Mouse (Mus musculus) neural tube, embryonic 11.5 days (tissue): ENCODE data around the gene 2810408A11Rik. TPM values are rescaled to one million over a fixed set of nuclear protein-coding genes. Genes with fewer than 3 reads are reported as not detected.

Source experiments
- ATAC-seq: fragments of 200-750 bp; cut with Nextera tagmentation; 2 replicates; pipeline ENCODE4 v1.8.0; 2017; ENCODE audit warnings: moderate number of reproducible peaks, mild to moderate bottlenecking, moderate TSS enrichment, moderate library complexity; ENCODE audit not compliant: insufficient read depth, low FRiP score, low TSS enrichment
- DNase-seq: peaks from one replicate; pipeline ENCODE4 v3.0.0-alpha.2; 2015; ENCODE audit warnings: low spot score
- H3K27ac ChIP-seq: fragments of 300-500 bp; sonication (generic); 2 replicates; pipeline ENCODE4 v1.5.1; 2014; ENCODE audit warnings: low read depth, mild to moderate bottlenecking, low read length
- H3K27me3 ChIP-seq: fragments of 300-500 bp; sonication (generic); 2 replicates; pipeline ENCODE4 v1.6.1; 2014; ENCODE audit warnings: mild to moderate bottlenecking, low read length, mixed read lengths; ENCODE audit not compliant: control insufficient read depth, insufficient read depth
- H3K36me3 ChIP-seq: fragments of 300-500 bp; sonication (generic); 2 replicates; pipeline ENCODE4 v1.6.1; 2014; ENCODE audit warnings: mild to moderate bottlenecking, low read length, moderate library complexity, mixed read lengths; ENCODE audit not compliant: control insufficient read depth, insufficient read depth
- H3K4me1 ChIP-seq: fragments of 300-500 bp; sonication (generic); 2 replicates; pipeline ENCODE4 v1.6.1; 2014; ENCODE audit warnings: low read length, mixed read lengths; ENCODE audit not compliant: control insufficient read depth, insufficient read depth
- H3K4me2 ChIP-seq: fragments of 300-500 bp; sonication (generic); 2 replicates; pipeline ENCODE4 v1.6.1; 2014; ENCODE audit warnings: low read depth, mild to moderate bottlenecking, moderate library complexity
- H3K4me3 ChIP-seq: fragments of 300-500 bp; sonication (generic); 2 replicates; pipeline ENCODE4 v1.5.1; 2014; ENCODE audit warnings: low read depth, low read length
- H3K9ac ChIP-seq: fragments of 300-500 bp; sonication (generic); 2 replicates; pipeline ENCODE4 v1.6.1; 2014; ENCODE audit warnings: mild to moderate bottlenecking, low read length
- H3K9me3 ChIP-seq: fragments of 300-500 bp; sonication (generic); 2 replicates; pipeline ENCODE4 v1.6.1; 2016; ENCODE audit warnings: low read length; ENCODE audit not compliant: control insufficient read depth
- WGBS: fragments of 180-500 bp; shearing (Covaris S2); extraction: QIAGEN DNeasy Blood & Tissue Kit; methylation state at CpG from one replicate; pipeline ENCODE4 v1.1.7; 2014; 5-methylcytosine and 5-hydroxymethylcytosine counted together
- polyA plus RNA-seq: library from polyadenylated mRNA; unstranded; fragments of >200 nt; fragmentation: Nextera tagmentation; extraction: Ambion mirVana; gene quantifications from 2 replicates; pipeline ENCODE4 v1.2.1, GENCODE M21; 2014

2810408A11Rik gene
- polyA plus RNA-seq, 1 experiment from 2014 or later, result 15.1 TPM

DNA sequence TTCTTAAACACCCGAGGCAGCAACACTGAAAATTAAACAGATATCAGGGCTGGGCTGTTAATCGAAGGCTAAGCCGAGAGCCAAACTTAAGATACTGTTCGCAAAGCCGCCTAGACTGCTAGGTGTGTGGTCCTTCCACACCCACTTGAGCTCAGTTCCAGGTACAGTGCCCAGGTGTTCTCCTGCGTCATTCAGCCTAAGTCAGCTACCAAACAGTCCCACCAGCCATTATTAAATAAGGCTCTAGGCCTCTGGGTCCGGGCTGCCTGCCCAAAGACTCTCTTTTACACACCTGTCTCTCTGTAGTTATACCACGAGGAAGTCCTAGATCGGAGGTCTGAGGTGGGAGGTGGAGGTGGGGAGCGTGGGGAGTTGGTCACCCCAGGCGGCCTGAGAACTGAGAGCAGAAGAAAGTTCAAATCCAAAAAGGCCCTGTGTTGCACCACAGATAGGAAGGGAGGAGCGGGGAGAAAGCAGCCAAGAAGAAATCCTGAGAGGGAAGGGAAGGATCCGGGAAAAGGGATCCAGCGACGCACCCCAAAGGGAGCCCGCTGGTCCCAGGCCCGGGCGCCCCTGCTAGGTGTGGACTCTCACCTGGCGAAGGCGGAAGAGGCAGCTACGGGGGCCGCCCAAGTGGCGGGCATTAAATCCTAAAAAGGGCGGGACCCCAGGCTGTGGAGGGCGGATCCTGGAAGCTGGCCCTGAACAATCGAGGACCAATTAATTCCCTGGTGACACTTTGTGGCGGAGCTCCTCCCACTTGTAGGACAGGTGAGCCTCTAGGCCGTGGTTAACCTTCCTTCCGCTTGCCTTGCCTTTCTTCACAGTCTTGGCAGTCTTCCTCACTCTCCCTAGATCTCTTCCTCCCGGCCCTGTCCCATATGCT is 42.4 kb downstream of the 2810408A11Rik start, which contains the start of gene Tnk1:
Gene Tnk1 (minus strand): TSS at position 618 of the 886 bp plus-strand sequence.
- no peak within 1 kb of the TSS for H3K27ac ChIP-seq
- no peaks in the 10 kb centered on the region for H3K4me1 ChIP-seq
- DNase-seq (no peak), ATAC-seq (no peak)
- no peak within 1 kb of the TSS for H3K9ac ChIP-seq
- peaks cover 13% of the 10 kb centered on the region for H3K27me3 ChIP-seq
- H3K36me3 ChIP-seq, result no peaks in the 10 kb centered on the region
- H3K4me3 ChIP-seq, result no peak within 1 kb of the TSS
- no peak within 1 kb of the TSS for H3K4me2 ChIP-seq
- H3K9me3 ChIP-seq, result no peaks in the 10 kb centered on the region
- WGBS, result 20% methylated on average over 30 of the region's 30 CpGs

DNA sequence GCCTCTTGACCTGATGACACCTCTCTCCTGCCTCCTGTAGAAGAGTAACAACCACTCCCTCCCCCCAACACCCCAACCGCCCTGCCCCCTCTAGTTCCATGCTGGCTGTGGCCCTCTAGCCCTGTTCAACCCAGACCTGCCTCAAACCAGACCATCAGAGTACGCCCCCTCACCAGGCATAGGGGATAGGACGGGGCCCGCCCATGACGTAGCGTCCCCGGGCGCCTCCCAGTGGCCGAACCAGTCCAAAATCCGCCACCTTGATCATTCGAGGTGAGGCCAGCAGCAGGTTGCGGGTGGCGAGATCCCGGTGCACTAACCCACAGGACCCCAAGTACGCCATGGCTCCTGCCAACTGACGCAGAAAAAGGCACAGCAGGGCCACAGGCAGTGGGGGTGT is 45.4 kb downstream of the 2810408A11Rik start:
- H3K9ac ChIP-seq, result no peak overlapping the region
- ATAC-seq (0 out of 2 replicates have a peak, but pooled peaks have one; percentile 63), DNase-seq (peak; percentile 69)
- WGBS, result 30% methylated on average over 16 of the region's 16 CpGs
- peaks cover 3% of the 10 kb centered on the region for H3K36me3 ChIP-seq
- no peak overlapping the region for H3K27ac ChIP-seq
- no peaks in the 10 kb centered on the region for H3K9me3 ChIP-seq
- peaks cover 13% of the 10 kb centered on the region for H3K27me3 ChIP-seq
- H3K4me1 ChIP-seq, result no peaks in the 10 kb centered on the region
- no peak overlapping the region for H3K4me2 ChIP-seq
- no peak overlapping the region for H3K4me3 ChIP-seq

DNA sequence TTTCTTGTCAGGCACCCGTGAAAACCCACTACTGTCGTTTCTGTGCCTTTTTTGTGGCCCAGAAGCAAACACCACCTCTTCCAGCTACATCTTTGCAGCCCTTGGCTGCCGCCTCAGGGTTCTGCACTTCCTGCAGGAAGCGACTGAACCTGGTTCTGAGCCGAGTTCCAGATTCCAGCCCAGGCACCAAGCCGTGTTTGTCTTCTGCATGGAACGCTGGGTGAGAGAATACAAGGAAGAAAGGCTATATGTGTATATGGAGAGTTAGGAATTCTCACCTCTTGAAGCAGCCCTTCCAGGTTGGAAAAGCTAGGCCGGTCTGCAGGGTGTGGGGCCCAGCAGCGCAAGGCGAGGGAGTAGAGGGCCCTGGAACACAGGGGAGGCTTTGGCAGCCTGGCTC is 46.1 kb downstream of the 2810408A11Rik start:
- WGBS, result 89% methylated on average over 10 of the region's 10 CpGs
- H3K36me3 ChIP-seq, result peaks cover 6% of the 10 kb centered on the region
- H3K27me3 ChIP-seq, result peaks cover 13% of the 10 kb centered on the region
- DNase-seq (no peak), ATAC-seq (no peak)
- no peak overlapping the region for H3K4me2 ChIP-seq
- no peaks in the 10 kb centered on the region for H3K9me3 ChIP-seq
- H3K9ac ChIP-seq, result no peak overlapping the region
- H3K27ac ChIP-seq, result no peak overlapping the region
- no peaks in the 10 kb centered on the region for H3K4me1 ChIP-seq
- no peak overlapping the region for H3K4me3 ChIP-seq

DNA sequence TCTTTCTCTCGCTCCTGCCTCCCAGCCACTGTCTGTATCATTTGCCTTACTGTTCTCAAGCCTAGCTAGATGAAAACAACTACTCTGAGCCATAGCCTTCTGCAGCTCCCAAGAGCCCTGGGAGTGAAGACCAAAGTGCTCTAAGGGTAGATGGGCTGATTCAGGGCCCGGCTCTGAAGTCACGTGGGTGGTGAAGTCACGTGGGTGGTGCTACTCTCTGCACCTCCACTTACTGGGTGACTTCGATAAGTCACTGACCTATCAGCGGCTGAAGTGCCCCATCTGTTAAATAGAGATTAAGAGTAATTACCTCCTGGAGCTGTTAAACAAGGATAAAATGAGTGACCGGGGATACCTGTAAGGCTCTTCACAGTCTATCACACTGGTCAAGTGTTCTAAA is 46.8 kb downstream of the 2810408A11Rik start:
- peaks cover 10% of the 10 kb centered on the region for H3K27me3 ChIP-seq
- no peaks in the 10 kb centered on the region for H3K9me3 ChIP-seq
- WGBS, result 80% methylated on average over 7 of the region's 7 CpGs
- ATAC-seq (no peak), DNase-seq (no peak)
- H3K27ac ChIP-seq, result 0 out of 2 replicates have a peak overlapping the region, but pooled peaks have one; percentile 17
- no peak overlapping the region for H3K9ac ChIP-seq
- H3K4me3 ChIP-seq, result no peak overlapping the region
- H3K4me2 ChIP-seq, result no peak overlapping the region
- H3K36me3 ChIP-seq, result peaks cover 7% of the 10 kb centered on the region
- no peaks in the 10 kb centered on the region for H3K4me1 ChIP-seq

DNA sequence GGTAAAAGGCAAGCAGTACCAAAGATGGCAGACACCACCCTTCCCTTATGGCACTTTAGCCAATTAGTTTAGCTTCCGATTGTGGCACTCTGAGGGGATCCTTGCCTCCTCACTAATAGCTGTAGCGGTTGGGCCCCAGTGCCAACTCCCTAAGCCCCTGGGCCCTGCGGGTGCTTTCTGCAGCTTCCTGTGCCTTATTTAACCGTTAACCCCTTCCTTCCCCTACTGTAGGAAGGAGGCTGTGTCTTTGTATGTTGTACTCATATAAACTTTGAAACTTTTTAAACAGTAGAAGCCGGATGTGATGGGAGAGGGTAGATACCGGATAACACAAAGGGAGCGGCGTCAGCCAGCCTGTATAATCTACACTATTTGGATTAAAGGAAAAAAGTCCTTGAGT is 50.0 kb downstream of the 2810408A11Rik start:
- Histone ChIP-seq H3K4me1 (peaks cover 13% of the 10 kb centered on the region), H3K9me3 (no peaks in the 10 kb centered on the region), H3K9ac (no peak overlapping the region), H3K36me3 (peaks cover 7% of the 10 kb centered on the region), H3K27ac (no peak overlapping the region), H3K4me2 (no peak overlapping the region), H3K27me3 (no peaks in the 10 kb centered on the region), H3K4me3 (no peak overlapping the region)
- WGBS, result 85% methylated on average over 8 of the region's 8 CpGs
- no peak for DNase-seq
- ATAC-seq, result no peak

DNA sequence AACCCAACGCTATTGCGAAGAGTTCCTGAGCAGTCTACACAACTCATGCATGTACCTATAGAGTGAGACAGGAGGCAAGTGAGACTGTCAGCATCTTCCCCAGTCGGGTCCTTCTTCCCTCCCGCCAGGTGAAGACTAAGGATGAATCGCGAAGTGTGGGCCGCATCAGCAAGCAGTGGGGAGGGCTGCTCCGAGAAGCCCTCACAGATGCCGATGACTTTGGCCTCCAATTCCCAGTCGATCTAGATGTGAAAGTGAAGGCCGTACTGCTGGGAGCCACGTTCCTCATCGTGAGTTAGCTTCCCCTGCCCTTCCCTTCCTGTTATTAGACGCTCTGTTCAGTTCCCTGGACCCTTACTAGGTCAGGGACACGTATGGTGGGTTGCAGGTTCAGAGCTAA is 50.9 kb downstream of the 2810408A11Rik start:
- peaks cover 19% of the 10 kb centered on the region for H3K4me1 ChIP-seq
- no peak for DNase-seq
- no peak overlapping the region for H3K4me2 ChIP-seq
- H3K4me3 ChIP-seq, result no peak overlapping the region
- no peak overlapping the region for H3K27ac ChIP-seq
- H3K36me3 ChIP-seq, result peaks cover 7% of the 10 kb centered on the region
- no peak for ATAC-seq
- no peaks in the 10 kb centered on the region for H3K9me3 ChIP-seq
- WGBS, result 95% methylated on average over 15 of the region's 15 CpGs
- no peak overlapping the region for H3K9ac ChIP-seq
- no peaks in the 10 kb centered on the region for H3K27me3 ChIP-seq

DNA sequence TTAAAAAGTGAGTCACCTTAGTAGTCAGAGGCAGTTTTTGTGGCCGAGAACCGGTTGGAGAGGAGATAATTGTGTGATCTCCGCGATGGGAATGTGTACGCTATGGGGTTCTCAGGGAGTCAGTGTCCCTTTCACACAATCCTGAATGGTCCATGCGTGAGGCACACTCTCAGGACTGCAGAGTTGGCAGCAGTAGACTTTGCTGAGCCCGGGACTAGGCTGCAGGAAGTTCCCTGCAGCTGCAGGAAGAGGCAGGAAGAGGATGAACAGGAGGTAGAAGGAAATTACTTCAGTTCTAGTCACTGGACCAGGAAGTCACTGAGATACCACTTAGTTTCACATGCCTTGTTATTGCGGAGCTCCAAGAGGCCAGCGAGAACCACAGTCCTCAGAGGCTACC is 51.7 kb downstream of the 2810408A11Rik start:
- H3K27ac ChIP-seq, result no peak overlapping the region
- peaks cover 19% of the 10 kb centered on the region for H3K4me1 ChIP-seq
- ATAC-seq, result no peak
- DNase-seq, result no peak
- 92% methylated on average over 9 of the region's 9 CpGs for whole genome bisulfite sequencing
- no peak overlapping the region for H3K4me3 ChIP-seq
- no peaks in the 10 kb centered on the region for H3K9me3 ChIP-seq
- no peaks in the 10 kb centered on the region for H3K27me3 ChIP-seq
- no peak overlapping the region for H3K9ac ChIP-seq
- peaks cover 7% of the 10 kb centered on the region for H3K36me3 ChIP-seq
- H3K4me2 ChIP-seq, result no peak overlapping the region

DNA sequence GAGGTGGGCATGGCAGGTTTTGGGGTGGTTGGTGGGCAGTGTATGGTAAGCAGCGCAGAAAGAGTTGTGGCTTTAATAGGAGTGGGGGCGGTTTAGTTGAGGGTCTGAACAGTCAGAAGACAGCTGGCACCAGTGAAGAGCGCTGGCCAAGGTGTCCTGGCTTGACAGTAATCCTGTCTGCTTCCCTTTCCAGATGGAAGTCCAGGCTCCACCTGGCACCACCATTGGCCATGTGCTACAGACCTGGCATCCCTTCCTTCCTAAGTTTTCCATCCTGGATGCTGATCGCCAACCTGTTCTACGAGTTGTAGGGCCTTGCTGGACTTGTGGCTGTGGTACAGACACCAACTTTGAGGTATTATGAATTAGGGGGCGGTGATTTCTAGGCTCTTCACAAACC is 52.8 kb downstream of the 2810408A11Rik start:
- WGBS, result 96% methylated on average over 6 of the region's 6 CpGs
- H3K9ac ChIP-seq, result no peak overlapping the region
- H3K4me2 ChIP-seq, result peak overlapping the region; percentile 90

More for the DNA sequence above, 52.8 kb downstream of the 2810408A11Rik start:
- peaks cover 7% of the 10 kb centered on the region for H3K36me3 ChIP-seq
- H3K27me3 ChIP-seq, result no peaks in the 10 kb centered on the region
- no peak overlapping the region; the same call in 1 of the 2 replicates for H3K4me3 ChIP-seq
- no peak for DNase-seq
- no peak overlapping the region for H3K27ac ChIP-seq
- no peaks in the 10 kb centered on the region for H3K9me3 ChIP-seq
- H3K4me1 ChIP-seq, result peaks cover 19% of the 10 kb centered on the region
- no peak for ATAC-seq
